ENCODE assay signal across 17 mouse cellular contexts in genomic region chr6:71262142-71262833, GRCm38 (mm10). TPM values are rescaled to one million over a fixed set of nuclear protein-coding genes. Genes with fewer than 3 reads are reported as not detected.
DNase-seq lines count a peak whose midpoint lies in the region; ATAC-seq lines count a peak whose summit lies in the region.
"Had no signal": no experiment of that assay in that cellular context is flagged by ENCODE, and none has a peak within 500 bp of the region (broad histone marks: within the 10 kb centered on the region; RNA-seq: fewer than 3 reads in every experiment).

No protein-coding gene starts in this region.

- H3K4me1 ChIP-seq in heart, embryonic 12.5 days (replicated peaks), result peaks cover 34% of the 10 kb centered on the region
- H3K4me1 ChIP-seq in liver, embryonic 12.5 days, result peaks cover 29% of the 10 kb centered on the region
- H3K4me1 ChIP-seq: embryonic facial prominence, embryonic 13.5 days; midbrain, embryonic 13.5 days had no signal

- peak; percentile 72 for DNase-seq in gastrocnemius, adult 18-20 months (ENCODE audit: low spot score)
- no peak for DNase-seq in gastrocnemius, postnatal 4 days (ENCODE audit: low spot score in 2 of 2)
- peak; percentile 29 for DNase-seq in gastrocnemius, postnatal 10 days
- DNase-seq in heart, postnatal 4 days, result peak; percentile 68
- DNase-seq in spleen, adult 18-20 months, result no peak
- DNase-seq in frontal cortex, postnatal 25 days (ENCODE audit: low spot score in 2 of 2), result no peak
- DNase-seq: cerebellum, postnatal 36 days; kidney, adult 2 months; kidney, postnatal 36 days; lung, postnatal 36 days; thymus, adult 18-20 months had no signal

- 28% methylated on average over 8 of the region's 8 CpGs for WGBS in heart, embryonic 12.5 days
- 54% methylated on average over 8 of the region's 8 CpGs for WGBS in liver, embryonic 12.5 days (ENCODE audit: insufficient replicate concordance)

- peak; percentile 82 for ATAC-seq in heart, embryonic 12.5 days (ENCODE audit: insufficient number of reproducible peaks, low FRiP score)
- ATAC-seq in liver, embryonic 12.5 days, result no peak
- ATAC-seq: midbrain, embryonic 13.5 days had no signal

- H3K9ac ChIP-seq in heart, embryonic 12.5 days, result peak overlapping the region; percentile 82
- H3K9ac ChIP-seq in liver, embryonic 12.5 days, result no peak overlapping the region
- H3K9ac ChIP-seq: embryonic facial prominence, embryonic 13.5 days; hindbrain, embryonic 14.5 days; liver, embryonic 15.5 days; midbrain, embryonic 13.5 days had no signal

- peak overlapping the region; percentile 97 for H3K27ac ChIP-seq in heart, embryonic 12.5 days (ENCODE audit: poor library complexity, severe bottlenecking)
- H3K27ac ChIP-seq in liver, embryonic 12.5 days, result no peak overlapping the region
- H3K27ac ChIP-seq: embryonic facial prominence, embryonic 13.5 days; hindbrain, embryonic 14.5 days; liver, embryonic 15.5 days; midbrain, embryonic 13.5 days had no signal

- peaks cover 11% of the 10 kb centered on the region for H3K36me3 ChIP-seq in heart, embryonic 12.5 days
- no peaks in the 10 kb centered on the region for H3K36me3 ChIP-seq in liver, embryonic 12.5 days
- H3K36me3 ChIP-seq: embryonic facial prominence, embryonic 13.5 days; liver, embryonic 15.5 days; midbrain, embryonic 13.5 days had no signal

- no peaks in the 10 kb centered on the region for H3K9me3 ChIP-seq in heart, embryonic 12.5 days (replicated peaks)
- H3K9me3 ChIP-seq in liver, embryonic 12.5 days (replicated peaks), result no peaks in the 10 kb centered on the region
- H3K9me3 ChIP-seq: embryonic facial prominence, embryonic 13.5 days; liver, embryonic 15.5 days; midbrain, embryonic 13.5 days had no signal

- peak overlapping the region; percentile 67 for H3K4me3 ChIP-seq in heart, embryonic 12.5 days
- H3K4me3 ChIP-seq in liver, embryonic 12.5 days, result no peak overlapping the region
- H3K4me3 ChIP-seq: embryonic facial prominence, embryonic 13.5 days; liver, embryonic 15.5 days; midbrain, embryonic 13.5 days had no signal

- peak overlapping the region; percentile 67 for H3K4me2 ChIP-seq in heart, embryonic 12.5 days
- no peak overlapping the region for H3K4me2 ChIP-seq in liver, embryonic 12.5 days
- H3K4me2 ChIP-seq: embryonic facial prominence, embryonic 13.5 days; hindbrain, embryonic 14.5 days; liver, embryonic 15.5 days; midbrain, embryonic 13.5 days had no signal

- H3K27me3 ChIP-seq in heart, embryonic 12.5 days (replicated peaks), result no peaks in the 10 kb centered on the region
- H3K27me3 ChIP-seq in liver, embryonic 12.5 days (replicated peaks), result no peaks in the 10 kb centered on the region
- H3K27me3 ChIP-seq: embryonic facial prominence, embryonic 13.5 days; liver, embryonic 15.5 days; midbrain, embryonic 13.5 days had no signal

RNA-seq across cellular contexts. Expression of gene Krcc1, which starts 9.2 kb away (rescaled TPM):
- total RNA-seq in gastrocnemius, adult 18-20 months (2021), result 10 to 100 TPM; 26.4 to 36.1 TPM
- total RNA-seq in gastrocnemius, postnatal 4 days (2021), result 10 to 100 TPM; 50.6 to 51.8 TPM
- total RNA-seq in gastrocnemius, postnatal 10 days (2021), result 10 to 100 TPM; 32.9 to 33.5 TPM
- 54.6 and 59.1 TPM in 2 replicates for polyA plus RNA-seq in heart, embryonic 12.5 days (2016; fragmentation: Nextera tagmentation; extraction: Ambion mirVana)
- 10 to 100 TPM; 55.9 to 61.1 TPM for total RNA-seq in heart, postnatal 4 days (2021)
- polyA plus RNA-seq in liver, embryonic 12.5 days (2016; fragmentation: Nextera tagmentation; extraction: Ambion mirVana), result 22.9 and 23.4 TPM in 2 replicates

RNA-seq across cellular contexts. Expression of gene Smyd1, which starts 59.7 kb away (rescaled TPM):
- 100 to 1,000 TPM; 308 to 323 TPM for total RNA-seq in gastrocnemius, adult 18-20 months (2021)
- total RNA-seq in gastrocnemius, postnatal 4 days (2021), result 100 to 1,000 TPM; 153 to 163 TPM
- 100 to 1,000 TPM; 196 to 220 TPM for total RNA-seq in gastrocnemius, postnatal 10 days (2021)
- 110 and 113 TPM in 2 replicates for polyA plus RNA-seq in heart, embryonic 12.5 days (2016; fragmentation: Nextera tagmentation; extraction: Ambion mirVana)
- 100 to 1,000 TPM; 351 to 365 TPM for total RNA-seq in heart, postnatal 4 days (2021)
- 0.17 and 0.23 TPM in 2 replicates for polyA plus RNA-seq in liver, embryonic 12.5 days (2016; fragmentation: Nextera tagmentation; extraction: Ambion mirVana)
- polyA plus RNA-seq: midbrain, embryonic 13.5 days had no signal

Comparison
In these comparisons a context has a peak if more than half of its experiments do, and no peak if none do; other contexts are left out.
1. DNase-seq: peak in gastrocnemius, adult 18-20 months (single experiment), gastrocnemius, postnatal 10 days (single experiment) and heart, postnatal 4 days (single experiment); none in gastrocnemius, postnatal 4 days (0 of 2), spleen, adult 18-20 months (0 of 2) and frontal cortex, postnatal 25 days (0 of 2).